Mouse (Mus musculus) embryonic facial prominence, embryonic 14.5 days (tissue): Measurements from ENCODE around the gene Taar7b. TPM values are rescaled to one million over a fixed set of nuclear protein-coding genes. Genes with fewer than 3 reads are reported as not detected.

Experiments
- ATAC-seq: fragments of 200-750 bp; cut with Nextera tagmentation; 2 replicates; pipeline ENCODE4 v1.8.0; 2017; ENCODE audit warnings: low read depth, moderate number of reproducible peaks, moderate TSS enrichment
- DNase-seq: peaks from one replicate; pipeline ENCODE4 v3.0.0-alpha.2; 2015; ENCODE audit warnings: low spot score
- H3K27ac ChIP-seq: fragments of 300-500 bp; sonication (generic); replicated peaks from 2 replicates; pipeline ENCODE4 v1.5.1; 2014; ENCODE audit warnings: low read depth, mild to moderate bottlenecking, low read length, moderate library complexity
- H3K27me3 ChIP-seq: fragments of 300-500 bp; sonication (generic); replicated peaks from 2 replicates; pipeline ENCODE4 v1.6.1; 2014; ENCODE audit warnings: low read length; ENCODE audit not compliant: control insufficient read depth, insufficient read depth
- H3K36me3 ChIP-seq: fragments of 300-500 bp; sonication (generic); 2 replicates; pipeline ENCODE4 v1.6.1; 2014; ENCODE audit warnings: low read length, mixed read lengths; ENCODE audit not compliant: control insufficient read depth, insufficient read depth
- H3K4me1 ChIP-seq: fragments of 300-500 bp; sonication (generic); 2 replicates; pipeline ENCODE4 v1.6.1; 2014; ENCODE audit warnings: antibody characterized with exemption, low read length; ENCODE audit not compliant: control insufficient read depth, insufficient read depth
- H3K4me2 ChIP-seq: fragments of 300-500 bp; sonication (generic); 2 replicates; pipeline ENCODE4 v1.6.1; 2014; ENCODE audit warnings: low read depth, mild to moderate bottlenecking, low read length, moderate library complexity, mixed read lengths
- H3K4me3 ChIP-seq: fragments of 300-500 bp; sonication (generic); 2 replicates; pipeline ENCODE4 v1.5.1; 2014; ENCODE audit warnings: low read depth, mild to moderate bottlenecking, low read length
- H3K9ac ChIP-seq: fragments of 300-500 bp; sonication (generic); 2 replicates; pipeline ENCODE4 v1.6.1; 2014; ENCODE audit warnings: low read depth, mild to moderate bottlenecking, low read length, moderate library complexity, mixed read lengths
- H3K9me3 ChIP-seq: fragments of 300-500 bp; sonication (generic); 2 replicates; pipeline ENCODE4 v1.6.1; 2016; ENCODE audit warnings: low read length; ENCODE audit not compliant: control insufficient read depth
- WGBS: fragments of 180-500 bp; shearing (Covaris S2); extraction: QIAGEN DNeasy Blood & Tissue Kit; methylation state at CpG from one replicate; pipeline ENCODE4 v1.1.7; 2014; 5-methylcytosine and 5-hydroxymethylcytosine counted together
- polyA plus RNA-seq: library from polyadenylated mRNA; unstranded; fragments of >200 nt; fragmentation: Nextera tagmentation; extraction: Ambion mirVana; gene quantifications from 2 replicates; pipeline ENCODE4 v1.2.1, GENCODE M21; 2014

Taar7b gene
- polyA plus RNA-seq = not detected in 2 replicates

DNA sequence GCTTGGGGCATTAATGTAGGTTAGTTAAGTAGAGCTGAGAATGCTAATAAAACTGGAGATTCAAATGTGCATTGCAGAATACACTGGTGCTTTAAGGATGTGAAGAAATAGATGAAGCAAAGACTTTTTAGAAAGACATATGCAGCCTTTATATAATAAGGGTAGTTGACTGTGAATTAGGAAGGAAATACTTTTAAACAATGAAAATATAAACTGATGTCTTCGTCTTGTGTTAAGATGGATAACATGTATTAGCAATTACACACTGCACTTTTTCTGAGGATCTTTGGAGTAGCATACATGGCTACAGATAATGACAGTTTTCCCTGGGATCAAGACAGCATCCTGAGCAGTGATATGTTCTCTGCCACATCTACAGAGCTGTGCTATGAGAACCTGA, at the start of gene Taar7b:
Gene Taar7b, plus strand, starts transcription at position 301 of the 400 bp plus-strand sequence.
- 83% methylated on average over 1 of the region's 1 CpGs for WGBS
- no peak within 1 kb of the TSS for H3K27ac ChIP-seq
- no peak within 1 kb of the TSS for H3K9ac ChIP-seq
- H3K27me3 ChIP-seq = no peaks in the 10 kb centered on the region
- H3K4me1 ChIP-seq = no peaks in the 10 kb centered on the region
- ATAC-seq (no peak), DNase-seq (no peak)
- H3K4me3 ChIP-seq = no peak within 1 kb of the TSS
- no peak within 1 kb of the TSS for H3K4me2 ChIP-seq
- no peaks in the 10 kb centered on the region for H3K36me3 ChIP-seq
- no peaks in the 10 kb centered on the region for H3K9me3 ChIP-seq

DNA sequence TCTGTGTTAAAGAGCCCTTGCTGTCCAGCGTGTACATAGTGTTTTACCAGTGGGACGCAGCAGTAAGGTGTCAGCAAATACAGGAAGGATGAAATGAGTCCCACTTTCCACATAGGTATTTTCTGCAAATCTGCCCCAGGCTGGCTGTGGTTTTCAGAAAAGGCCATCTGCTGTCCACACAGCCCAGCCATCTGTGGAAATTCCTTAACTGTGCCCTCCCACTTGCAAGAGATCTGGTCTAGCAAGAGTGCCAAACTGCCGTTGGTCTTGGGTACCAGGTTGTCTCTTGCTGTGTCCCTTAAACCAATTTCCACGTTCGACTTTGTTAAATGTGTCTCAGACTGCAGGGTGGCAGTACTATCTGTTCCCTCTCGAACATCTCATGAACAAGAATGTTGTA, 48.0 kb upstream of the Taar7b start:
- no peak for ATAC-seq
- Histone ChIP-seq H3K9me3 (no peaks in the 10 kb centered on the region), H3K27ac (no peak overlapping the region), H3K36me3 (no peaks in the 10 kb centered on the region), H3K4me3 (no peak overlapping the region), H3K4me1 (no peaks in the 10 kb centered on the region), H3K9ac (no peak overlapping the region), H3K27me3 (no peaks in the 10 kb centered on the region), H3K4me2 (no peak overlapping the region)
- DNase-seq = no peak
- 75% methylated on average over 6 of the region's 6 CpGs for WGBS

- Histone ChIP-seq H3K9ac (no peak overlapping the region), H3K27ac (no peak overlapping the region), H3K27me3 (no peaks in the 10 kb centered on the region), H3K9me3 (no peaks in the 10 kb centered on the region), H3K4me1 (no peaks in the 10 kb centered on the region), H3K36me3 (no peaks in the 10 kb centered on the region), H3K4me2 (no peak overlapping the region), H3K4me3 (no peak overlapping the region)
- ATAC-seq (no peak), DNase-seq (peak; percentile 42)
- 52% methylated on average over 3 of the region's 3 CpGs for WGBS
Measured at GRCm38 (mm10) chr10:23959071-23959470, 40.7 kb upstream of the Taar7b start.

DNA sequence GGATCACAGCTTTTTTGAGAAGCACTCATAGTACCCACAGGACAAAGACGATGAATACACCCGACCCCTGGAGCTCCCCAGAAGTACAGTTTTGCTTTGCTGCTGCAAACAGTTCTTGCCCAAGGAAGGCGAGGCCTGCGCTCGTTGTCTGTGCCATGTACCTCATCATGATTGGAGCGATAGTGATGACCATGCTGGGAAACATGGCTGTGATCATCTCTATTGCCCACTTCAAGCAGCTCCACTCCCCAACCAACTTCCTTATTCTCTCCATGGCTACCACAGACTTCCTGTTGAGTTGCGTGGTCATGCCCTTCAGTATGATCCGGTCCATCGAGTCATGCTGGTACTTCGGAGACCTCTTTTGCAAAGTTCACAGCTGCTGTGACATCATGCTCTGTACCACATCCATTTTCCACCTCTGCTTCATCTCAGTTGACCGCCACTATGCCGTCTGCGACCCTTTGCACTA, 39.3 kb upstream of the Taar7b start, which contains the start of gene Taar4:
Gene Taar4, plus strand, starts transcription at position 51 of the 472 bp plus-strand sequence.
- ATAC-seq = no peak
- Histone ChIP-seq H3K27me3 (no peaks in the 10 kb centered on the region), H3K36me3 (no peaks in the 10 kb centered on the region), H3K27ac (no peak within 1 kb of the TSS), H3K9me3 (no peaks in the 10 kb centered on the region), H3K4me1 (no peaks in the 10 kb centered on the region), H3K4me2 (no peak within 1 kb of the TSS), H3K9ac (no peak within 1 kb of the TSS), H3K4me3 (no peak within 1 kb of the TSS)
- 95% methylated on average over 13 of the region's 13 CpGs for WGBS
- DNase-seq = no peak

DNA sequence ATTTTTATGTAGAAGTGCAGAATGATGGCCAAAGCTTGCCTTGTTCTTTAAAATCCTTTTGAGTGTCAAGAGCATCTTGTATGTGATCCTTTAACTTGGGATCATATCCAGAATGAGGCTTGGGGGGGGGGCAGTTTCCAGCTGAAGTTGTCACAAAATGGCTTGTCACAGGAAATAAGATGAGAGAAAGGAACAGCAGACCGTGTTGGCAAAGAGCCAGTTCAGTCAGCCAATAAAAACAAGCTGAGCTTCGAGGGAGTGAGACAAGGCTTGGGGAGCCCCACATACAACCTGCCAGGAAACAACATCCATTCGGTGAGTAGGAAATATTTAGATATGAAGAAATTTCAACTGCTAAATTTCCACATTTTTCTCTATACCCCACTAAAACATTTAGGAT, 36.3 kb upstream of the Taar7b start:
- 42% methylated on average over 3 of the region's 3 CpGs for WGBS
- Histone ChIP-seq H3K4me1 (no peaks in the 10 kb centered on the region), H3K36me3 (no peaks in the 10 kb centered on the region), H3K27ac (no peak overlapping the region), H3K9me3 (no peaks in the 10 kb centered on the region), H3K4me2 (no peak overlapping the region), H3K9ac (no peak overlapping the region), H3K27me3 (no peaks in the 10 kb centered on the region), H3K4me3 (no peak overlapping the region)
- DNase-seq (peak; percentile 39), ATAC-seq (no peak)

DNA sequence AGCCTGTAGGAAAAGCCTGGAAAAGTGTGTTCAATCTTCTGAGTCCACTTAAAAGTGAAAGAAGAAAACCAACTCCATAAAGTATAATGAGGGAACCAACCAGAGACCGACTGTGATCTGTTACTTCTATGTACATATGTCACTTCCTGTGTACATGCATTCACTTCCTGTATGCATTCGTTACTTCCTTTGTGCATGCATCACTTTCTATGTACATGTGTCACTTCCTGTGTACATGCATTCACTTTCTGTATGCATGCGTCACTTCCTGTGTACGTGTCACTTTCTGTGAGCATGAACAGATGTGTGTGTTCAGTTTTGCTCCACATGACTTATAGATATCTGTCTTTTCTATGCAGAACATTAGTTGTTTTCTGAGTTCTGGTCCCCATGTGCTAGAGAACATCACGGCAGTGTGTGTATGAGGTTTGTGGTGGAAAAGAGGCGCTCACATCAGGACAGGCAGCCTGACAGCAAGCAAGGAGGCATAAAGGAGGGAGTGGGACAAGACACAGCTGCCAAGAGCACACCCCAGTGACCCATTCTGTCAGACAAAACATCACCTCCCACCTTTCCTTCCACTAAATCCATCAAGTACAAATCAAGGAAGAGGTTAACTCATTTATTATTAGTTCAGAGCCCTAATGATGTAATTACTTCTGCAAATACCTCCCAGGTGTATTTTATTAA, 34.7 kb upstream of the Taar7b start:
- no peak overlapping the region for H3K4me3 ChIP-seq
- 89% methylated on average over 6 of the region's 6 CpGs for WGBS
- H3K4me1 ChIP-seq = no peaks in the 10 kb centered on the region
- DNase-seq = no peak
- no peak overlapping the region for H3K9ac ChIP-seq
- no peaks in the 10 kb centered on the region for H3K36me3 ChIP-seq
- no peak for ATAC-seq
- no peak overlapping the region for H3K4me2 ChIP-seq
- no peaks in the 10 kb centered on the region for H3K9me3 ChIP-seq
- no peaks in the 10 kb centered on the region for H3K27me3 ChIP-seq
- H3K27ac ChIP-seq = no peak overlapping the region

- DNase-seq (no peak), ATAC-seq (no peak)
- no peak within 1 kb of the TSS for H3K9ac ChIP-seq
- no peaks in the 10 kb centered on the region for H3K9me3 ChIP-seq
- no peak within 1 kb of the TSS for H3K27ac ChIP-seq
- no peaks in the 10 kb centered on the region for H3K4me1 ChIP-seq
- H3K4me2 ChIP-seq = no peak within 1 kb of the TSS
- H3K4me3 ChIP-seq = no peak within 1 kb of the TSS
- H3K27me3 ChIP-seq = no peaks in the 10 kb centered on the region
- no peaks in the 10 kb centered on the region for H3K36me3 ChIP-seq
- 87% methylated on average over 11 of the region's 11 CpGs for WGBS
Measured at GRCm38 (mm10) chr10:23970656-23971165, 29.0 kb upstream of the Taar7b start, which contains the start of gene Taar5. TSS of gene Taar5 (plus strand) at chr10:23970706.

- Histone ChIP-seq H3K27me3 (no peaks in the 10 kb centered on the region), H3K9ac (no peak overlapping the region), H3K4me3 (no peak overlapping the region), H3K9me3 (no peaks in the 10 kb centered on the region), H3K4me1 (no peaks in the 10 kb centered on the region), H3K4me2 (no peak overlapping the region), H3K27ac (no peak overlapping the region), H3K36me3 (no peaks in the 10 kb centered on the region)
- WGBS = 89% methylated on average over 5 of the region's 5 CpGs
- ATAC-seq = no peak
- no peak for DNase-seq
Measured at GRCm38 (mm10) chr10:23971256-23971655, 28.5 kb upstream of the Taar7b start.

DNA sequence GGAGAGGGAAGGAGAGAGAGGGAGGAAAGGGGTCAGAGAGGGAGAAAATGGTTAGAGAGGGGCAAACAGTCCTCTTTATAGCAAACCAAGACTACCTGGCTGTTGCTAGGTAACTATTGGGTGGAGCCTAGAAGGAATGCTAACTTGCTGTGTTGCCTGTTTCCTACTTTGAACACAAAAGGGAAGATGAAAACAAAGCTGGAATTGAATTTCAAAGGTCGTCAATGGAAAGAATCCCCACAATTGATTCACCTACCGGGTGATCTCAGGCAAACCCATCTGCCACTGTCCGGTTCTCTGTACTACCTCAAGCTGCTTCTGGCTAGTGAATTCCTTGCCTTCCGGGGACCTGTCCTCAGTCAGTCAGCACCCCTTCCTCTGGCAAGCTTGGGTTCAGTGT, 21.8 kb upstream of the Taar7b start:
- Histone ChIP-seq H3K4me3 (no peak overlapping the region), H3K27me3 (no peaks in the 10 kb centered on the region), H3K36me3 (no peaks in the 10 kb centered on the region), H3K4me2 (no peak overlapping the region), H3K9me3 (no peaks in the 10 kb centered on the region), H3K27ac (no peak overlapping the region), H3K9ac (no peak overlapping the region), H3K4me1 (no peaks in the 10 kb centered on the region)
- ATAC-seq = no peak
- 43% methylated on average over 4 of the region's 4 CpGs for WGBS
- DNase-seq = no peak
